Mouse (Mus musculus) heart, embryonic 13.5 days (tissue): ENCODE measurements around the gene Akirin2. TPM values are rescaled to one million over a fixed set of nuclear protein-coding genes. Genes with fewer than 3 reads are reported as not detected.

Source experiments
- ATAC-seq: fragments of 200-750 bp; cut with Nextera tagmentation; 2 replicates; pipeline ENCODE4 v1.8.0; 2017; ENCODE audit warnings: moderate TSS enrichment; ENCODE audit not compliant: insufficient number of reproducible peaks, low FRiP score, low TSS enrichment; ENCODE audit errors: extremely low read depth
- H3K27ac ChIP-seq: fragments of 300-500 bp; sonication (generic); replicated peaks from 2 replicates; pipeline ENCODE4 v1.5.1; 2015; ENCODE audit warnings: moderate library complexity, mild to moderate bottlenecking, inconsistent platforms
- H3K27me3 ChIP-seq: fragments of 300-500 bp; sonication (generic); replicated peaks from 2 replicates; pipeline ENCODE4 v1.6.1; 2015; ENCODE audit warnings: mild to moderate bottlenecking, inconsistent platforms
- H3K36me3 ChIP-seq: fragments of 300-500 bp; sonication (generic); 2 replicates; pipeline ENCODE4 v1.6.1; 2015; ENCODE audit warnings: mild to moderate bottlenecking, inconsistent platforms
- H3K4me1 ChIP-seq: fragments of 300-500 bp; sonication (generic); 2 replicates; pipeline ENCODE4 v1.6.1; 2015; ENCODE audit warnings: inconsistent platforms
- H3K4me2 ChIP-seq: fragments of 300-500 bp; sonication (generic); 2 replicates; pipeline ENCODE4 v1.6.1; 2015; ENCODE audit warnings: inconsistent platforms, mild to moderate bottlenecking, moderate library complexity
- H3K4me3 ChIP-seq: fragments of 300-500 bp; sonication (generic); 2 replicates; pipeline ENCODE4 v1.5.1; 2015; ENCODE audit warnings: moderate library complexity, mild to moderate bottlenecking, inconsistent platforms
- H3K9ac ChIP-seq: fragments of 300-500 bp; sonication (generic); 2 replicates; pipeline ENCODE4 v1.6.1; 2015; ENCODE audit warnings: inconsistent platforms, mild to moderate bottlenecking, moderate library complexity
- H3K9me3 ChIP-seq: fragments of 300-500 bp; sonication (generic); 2 replicates; pipeline ENCODE4 v1.6.1; 2016; ENCODE audit warnings: inconsistent platforms
- WGBS: fragments of 180-500 bp; shearing (Covaris S2); methylation state at CpG from one replicate; pipeline ENCODE4 v1.1.7; 2015; ENCODE audit warnings: mixed read lengths; 5-methylcytosine and 5-hydroxymethylcytosine counted together
- polyA plus RNA-seq: library from polyadenylated mRNA; unstranded; fragments of >200 nt; fragmentation: Nextera tagmentation; extraction: Ambion mirVana; gene quantifications from 2 replicates; pipeline ENCODE4 v1.2.1, GENCODE M21; 2015

The Akirin2 gene
- polyA plus RNA-seq, result 36.9 and 37.4 TPM in 2 replicates

- Histone ChIP-seq H3K27ac (peak within 1 kb of the TSS; percentile 96), H3K27me3 (no peaks in the 10 kb centered on the region), H3K9ac (peak within 1 kb of the TSS; percentile 99), H3K4me1 (peaks cover 29% of the 10 kb centered on the region), H3K36me3 (no peaks in the 10 kb centered on the region; the same call in 1 of the 2 replicates), H3K9me3 (no peaks in the 10 kb centered on the region), H3K4me2 (peak within 1 kb of the TSS; percentile 89), H3K4me3 (peak within 1 kb of the TSS; percentile 98)
- under 1% methylated on average over 44 of the region's 53 CpGs for WGBS
- ATAC-seq, result peak; percentile 51
These were observed at the start of gene Akirin2 for GRCm38 (mm10) chr4:34550748-34551097. Akirin2 (plus strand) TSS chr4:34550937.

GRCm38 (mm10) chr4:34510305-34510704, 40.4 kb upstream of the Akirin2 start:
- no peaks in the 10 kb centered on the region for H3K27me3 ChIP-seq
- peaks cover 7% of the 10 kb centered on the region; the same call in 1 of the 2 replicates for H3K9me3 ChIP-seq
- no peak overlapping the region for H3K9ac ChIP-seq
- H3K4me2 ChIP-seq, result no peak overlapping the region
- no peaks in the 10 kb centered on the region for H3K36me3 ChIP-seq
- no peak for ATAC-seq
- 77% methylated on average over 3 of the region's 3 CpGs for WGBS
- no peak overlapping the region for H3K4me3 ChIP-seq
- H3K4me1 ChIP-seq, result no peaks in the 10 kb centered on the region
- H3K27ac ChIP-seq, result no peak overlapping the region

GRCm38 (mm10) chr4:34522846-34523245, 27.9 kb upstream of the Akirin2 start:
- no peak overlapping the region for H3K9ac ChIP-seq
- no peaks in the 10 kb centered on the region for H3K27me3 ChIP-seq
- no peaks in the 10 kb centered on the region for H3K36me3 ChIP-seq
- 63% methylated on average over 3 of the region's 3 CpGs for WGBS
- no peak overlapping the region for H3K4me2 ChIP-seq
- H3K4me3 ChIP-seq, result no peak overlapping the region
- no peaks in the 10 kb centered on the region for H3K4me1 ChIP-seq
- H3K27ac ChIP-seq, result no peak overlapping the region
- no peaks in the 10 kb centered on the region for H3K9me3 ChIP-seq
- ATAC-seq, result no peak

- ATAC-seq, result no peak
- Histone ChIP-seq H3K4me3 (no peak overlapping the region), H3K4me2 (no peak overlapping the region), H3K9me3 (no peaks in the 10 kb centered on the region), H3K27me3 (no peaks in the 10 kb centered on the region), H3K27ac (no peak overlapping the region), H3K4me1 (no peaks in the 10 kb centered on the region), H3K36me3 (no peaks in the 10 kb centered on the region), H3K9ac (no peak overlapping the region)
- 87% methylated on average over 4 of the region's 4 CpGs for WGBS
These were observed 27.2 kb upstream of the Akirin2 start for GRCm38 (mm10) chr4:34523586-34523985.

- no peak overlapping the region for H3K4me2 ChIP-seq
- no peak overlapping the region for H3K9ac ChIP-seq
- no peaks in the 10 kb centered on the region for H3K36me3 ChIP-seq
- WGBS, result 76% methylated on average over 3 of the region's 3 CpGs
- H3K4me1 ChIP-seq, result no peaks in the 10 kb centered on the region
- no peak overlapping the region for H3K27ac ChIP-seq
- H3K4me3 ChIP-seq, result no peak overlapping the region
- no peak for ATAC-seq
- H3K9me3 ChIP-seq, result no peaks in the 10 kb centered on the region
- H3K27me3 ChIP-seq, result no peaks in the 10 kb centered on the region
These were observed 24.0 kb upstream of the Akirin2 start for GRCm38 (mm10) chr4:34526771-34527170.

- no peaks in the 10 kb centered on the region for H3K9me3 ChIP-seq
- no peak overlapping the region for H3K4me2 ChIP-seq
- no peaks in the 10 kb centered on the region for H3K4me1 ChIP-seq
- WGBS, result 89% methylated on average over 1 of the region's 1 CpGs
- no peak overlapping the region for H3K9ac ChIP-seq
- no peaks in the 10 kb centered on the region for H3K36me3 ChIP-seq
- no peaks in the 10 kb centered on the region for H3K27me3 ChIP-seq
- H3K27ac ChIP-seq, result no peak overlapping the region
- no peak for ATAC-seq
- H3K4me3 ChIP-seq, result no peak overlapping the region
These were observed 22.2 kb upstream of the Akirin2 start for GRCm38 (mm10) chr4:34528430-34529100.

- H3K27ac ChIP-seq, result no peak overlapping the region
- H3K4me2 ChIP-seq, result no peak overlapping the region
- H3K9me3 ChIP-seq, result no peaks in the 10 kb centered on the region
- no peaks in the 10 kb centered on the region for H3K4me1 ChIP-seq
- ATAC-seq, result no peak
- no peaks in the 10 kb centered on the region for H3K27me3 ChIP-seq
- 61% methylated on average over 4 of the region's 4 CpGs for WGBS
- no peaks in the 10 kb centered on the region for H3K36me3 ChIP-seq
- no peak overlapping the region for H3K9ac ChIP-seq
- H3K4me3 ChIP-seq, result no peak overlapping the region
These were observed 21.4 kb upstream of the Akirin2 start for GRCm38 (mm10) chr4:34529379-34529778.

- H3K27ac ChIP-seq, result no peak overlapping the region
These were observed 20.8 kb upstream of the Akirin2 start for GRCm38 (mm10) chr4:34529941-34530340.

GRCm38 (mm10) chr4:34549981-34550747, 573 bp upstream of the Akirin2 start:
- Histone ChIP-seq H3K9me3 (no peaks in the 10 kb centered on the region), H3K4me1 (peaks cover 23% of the 10 kb centered on the region), H3K4me2 (peak overlapping the region; percentile 89), H3K4me3 (peak overlapping the region; percentile 98), H3K36me3 (no peaks in the 10 kb centered on the region), H3K27me3 (no peaks in the 10 kb centered on the region), H3K27ac (peak overlapping the region; percentile 96), H3K9ac (peak overlapping the region; percentile 99)
- peak; percentile 83 for ATAC-seq
- WGBS, result 2% methylated on average over 38 of the region's 38 CpGs

More at GRCm38 (mm10) chr4:34529941-34530340, 20.8 kb upstream of the Akirin2 start:
- Histone ChIP-seq H3K4me2 (no peak overlapping the region), H3K4me3 (no peak overlapping the region), H3K9ac (no peak overlapping the region), H3K9me3 (0 out of 2 replicates have a peak, but pooled peaks cover 3% of the 10 kb centered on the region), H3K27me3 (no peaks in the 10 kb centered on the region), H3K4me1 (no peaks in the 10 kb centered on the region), H3K36me3 (no peaks in the 10 kb centered on the region)
- no peak for ATAC-seq
- 78% methylated on average over 6 of the region's 6 CpGs for WGBS

GRCm38 (mm10) chr4:34551098-34551809, 517 bp downstream of the Akirin2 start:
- peak overlapping the region; percentile 99 for H3K9ac ChIP-seq
- H3K36me3 ChIP-seq, result no peaks in the 10 kb centered on the region; the same call in 1 of the 2 replicates
- H3K4me1 ChIP-seq, result peaks cover 34% of the 10 kb centered on the region
- no peaks in the 10 kb centered on the region for H3K27me3 ChIP-seq
- H3K4me3 ChIP-seq, result peak overlapping the region; percentile 98
- H3K9me3 ChIP-seq, result no peaks in the 10 kb centered on the region
- under 1% methylated on average over 49 of the region's 50 CpGs for WGBS
- H3K27ac ChIP-seq, result peak overlapping the region; percentile 96
- H3K4me2 ChIP-seq, result peak overlapping the region; percentile 89
- peak; percentile 49; the same call in 1 of the 2 replicates for ATAC-seq

GRCm38 (mm10) chr4:34551966-34552365, 1.2 kb downstream of the Akirin2 start:
- H3K9ac ChIP-seq, result peak overlapping the region; percentile 99
- peak overlapping the region; percentile 96 for H3K27ac ChIP-seq
- 16% methylated on average over 3 of the region's 3 CpGs for WGBS
- H3K4me3 ChIP-seq, result peak overlapping the region; percentile 98
- no peaks in the 10 kb centered on the region for H3K27me3 ChIP-seq
- H3K4me2 ChIP-seq, result peak overlapping the region; percentile 89
- H3K9me3 ChIP-seq, result no peaks in the 10 kb centered on the region
- peaks cover 41% of the 10 kb centered on the region for H3K4me1 ChIP-seq
- no peaks in the 10 kb centered on the region; the same call in 1 of the 2 replicates for H3K36me3 ChIP-seq
- ATAC-seq, result no peak
